Mouse (Mus musculus) adrenal gland, postnatal 36 days (tissue): ENCODE measurements around the gene Arid1b. TPM values are rescaled to one million over a fixed set of nuclear protein-coding genes. Genes with fewer than 3 reads are reported as not detected.

ENCODE experiments used
- DNase-seq, 2 experiments: peaks; one replicate each; pipeline ENCODE4 v3.0.0; 2021; ENCODE audit warnings: mixed read lengths in 1 of 2
- long read RNA-seq, 2 experiments: library from polyadenylated mRNA; stranded (forward); transcript quantifications; one replicate each; pipeline ENCODE4 v2.0.0; 2021; ENCODE audit warnings: borderline sequencing depth in 2 of 2
- total RNA-seq, 2 experiments: library from RNA; stranded (reverse); gene quantifications; 2 replicates each; pipeline ENCODE4 v1.2.3; 2021

Gene Arid1b
- 10 to 100 TPM; 58.6 to 65.2 TPM for total RNA-seq
- long read RNA-seq, experiment 1, partial matches to known transcripts, result 19 of 25 reads
- long read RNA-seq, experiment 1, other reads (novel, unspliced or antisense), result 6 of 25 reads
- long read RNA-seq, experiment 2, partial matches to known transcripts, result 4 of 7 reads
- long read RNA-seq, experiment 2, other reads (novel, unspliced or antisense), result 3 of 7 reads

DNA sequence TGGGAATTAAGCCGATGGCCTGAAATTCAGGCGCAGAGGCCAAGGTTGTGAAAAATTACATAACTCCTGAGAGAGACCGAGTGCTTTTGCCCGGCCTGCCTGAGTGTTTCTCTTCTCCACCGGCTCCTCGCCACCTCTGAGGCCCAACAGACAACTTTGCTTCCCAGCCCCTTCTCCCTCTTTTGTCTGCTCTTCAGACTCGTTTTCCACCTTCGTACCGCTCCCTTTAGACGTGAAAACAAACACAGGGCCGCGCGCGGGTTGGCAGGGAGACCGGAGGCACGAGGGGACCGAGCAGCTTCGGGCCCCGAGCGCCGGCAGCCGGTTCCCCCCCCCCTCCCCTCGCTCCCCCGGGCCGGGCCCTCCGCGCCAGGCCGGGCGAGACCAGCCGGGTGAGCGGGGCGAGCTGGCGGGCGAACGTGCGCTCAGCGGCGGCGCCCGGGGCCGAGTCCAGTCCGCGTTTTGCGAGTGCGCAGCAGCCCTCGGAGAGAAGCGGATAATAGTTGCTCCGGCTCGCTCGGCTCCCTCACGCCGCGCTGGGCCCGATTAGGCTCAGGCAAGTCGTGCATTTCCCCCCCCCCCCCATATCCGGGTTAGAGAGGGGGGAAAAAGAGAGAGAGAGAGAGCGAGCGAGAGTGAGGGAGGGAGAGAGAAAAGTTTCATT lies at the start of gene Arid1b:
Arid1b (plus strand) TSS at position 493 of the 664 bp plus-strand sequence.
- peak; percentile 80 to 87 for DNase-seq

DNA sequence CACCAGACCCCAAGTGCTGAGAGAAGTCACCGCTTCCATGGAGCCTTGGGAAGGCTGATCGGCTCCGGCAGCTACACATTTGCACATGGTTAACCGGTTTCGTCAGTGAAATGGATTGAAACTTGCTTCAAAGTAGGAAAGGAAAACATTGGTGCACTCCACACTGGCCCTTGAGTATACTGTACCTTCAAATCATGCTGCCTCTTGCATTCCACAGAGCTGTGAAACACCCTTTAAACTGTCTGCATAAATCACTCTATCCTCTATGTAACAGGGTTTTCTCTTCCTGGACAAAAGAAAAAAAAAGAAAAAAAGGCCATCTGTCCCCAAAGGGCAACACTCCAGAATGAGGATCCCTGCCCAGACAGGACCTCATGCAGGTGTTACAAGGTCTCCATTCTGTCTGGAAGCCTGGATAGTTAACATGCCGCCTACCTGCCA lies 48.8 kb upstream of the Arid1b start:
- DNase-seq, result no peak

DNA sequence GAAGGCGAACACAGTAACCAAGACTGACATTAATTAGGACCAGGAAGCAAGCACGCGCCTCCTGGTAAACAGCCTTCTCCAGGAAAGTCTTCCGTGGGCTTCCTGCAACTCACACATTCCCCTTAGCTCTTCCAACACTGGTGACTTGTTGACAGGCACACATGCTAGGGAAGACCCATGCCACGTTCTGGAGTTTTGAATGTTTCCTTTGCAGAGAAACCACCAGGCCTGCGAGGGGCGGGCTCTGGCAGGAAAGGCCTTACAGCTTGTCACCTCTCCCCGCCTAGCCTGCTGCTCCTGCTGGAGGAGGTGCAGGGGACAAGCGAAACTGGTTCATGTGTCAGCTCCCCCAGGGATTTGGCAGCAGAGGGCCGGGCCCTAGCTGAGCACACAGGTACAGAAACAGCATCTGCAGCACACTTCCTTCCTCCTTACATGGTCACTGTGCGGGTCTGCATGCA lies 48.2 kb upstream of the Arid1b start:
- peak; percentile 29 to 57 for DNase-seq

DNA sequence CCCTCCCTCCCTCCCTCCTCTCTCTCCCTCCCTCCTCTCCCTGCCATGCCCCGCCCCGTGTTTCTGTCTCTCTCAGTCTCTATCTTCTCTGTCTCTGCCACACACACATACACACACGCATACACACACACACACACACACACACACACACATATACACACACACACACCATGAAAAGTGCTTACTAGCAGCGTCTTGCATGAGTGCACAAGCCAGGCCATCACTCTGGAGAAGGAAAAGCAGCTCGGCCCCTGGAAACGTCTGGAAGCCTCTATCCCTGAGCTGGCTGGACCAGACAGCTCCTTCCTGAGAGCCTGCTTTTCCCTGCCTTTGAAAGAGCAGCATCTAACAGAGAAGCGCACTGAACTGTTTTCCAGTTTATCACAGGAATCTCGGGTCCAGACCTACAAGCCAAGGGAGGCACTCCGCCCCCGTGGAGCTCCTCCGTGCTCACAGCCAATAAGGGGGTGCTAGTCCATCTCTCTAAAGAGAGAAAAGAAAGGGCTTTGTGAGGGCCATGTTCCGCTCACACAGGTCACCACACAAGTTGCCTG lies 47.6 kb upstream of the Arid1b start:
- DNase-seq, result peak in 1 of 2 experiments; percentile 28

DNA sequence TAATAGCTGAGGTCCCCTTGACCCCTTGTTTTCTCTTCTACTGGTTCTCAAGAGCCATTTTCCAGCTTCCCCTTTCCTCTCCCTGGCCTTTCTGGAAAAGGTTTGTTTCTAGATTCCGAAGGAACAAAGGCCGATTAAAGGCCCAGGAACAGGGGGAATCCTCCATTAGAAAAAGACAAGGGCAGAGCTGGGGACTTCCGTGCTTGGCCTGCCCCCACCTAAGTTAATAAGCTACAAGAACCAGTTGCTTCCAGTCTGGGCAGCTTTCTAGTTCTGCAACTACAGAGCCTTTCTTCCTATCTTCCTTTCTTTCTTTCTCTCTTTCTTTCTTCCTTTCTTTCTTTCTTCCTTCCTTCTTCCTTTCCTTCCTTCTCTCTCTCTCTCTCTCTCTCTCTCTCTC lies 47.1 kb upstream of the Arid1b start:
- DNase-seq, result no peak

DNA sequence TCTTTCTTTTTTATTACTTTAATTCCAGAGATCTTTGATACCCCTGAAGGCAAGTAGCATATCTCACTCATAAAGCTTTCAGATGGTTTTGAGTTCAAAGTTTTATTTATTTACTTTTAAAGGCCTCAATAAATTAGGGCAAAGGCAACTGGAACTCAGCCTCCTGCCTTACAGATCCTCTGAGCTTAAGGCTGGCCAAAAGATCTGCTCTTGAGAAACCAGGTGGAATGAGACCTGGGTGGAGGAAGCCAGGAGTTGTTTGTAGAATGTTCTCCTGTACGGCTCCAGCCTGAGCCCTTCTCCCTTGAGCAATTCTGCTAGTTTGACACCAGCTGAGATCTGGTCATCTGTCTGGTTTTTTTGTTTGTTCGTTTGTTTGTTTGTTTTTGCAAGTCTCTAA lies 46.7 kb upstream of the Arid1b start:
- peak in 1 of 2 experiments; percentile 6 for DNase-seq

DNA sequence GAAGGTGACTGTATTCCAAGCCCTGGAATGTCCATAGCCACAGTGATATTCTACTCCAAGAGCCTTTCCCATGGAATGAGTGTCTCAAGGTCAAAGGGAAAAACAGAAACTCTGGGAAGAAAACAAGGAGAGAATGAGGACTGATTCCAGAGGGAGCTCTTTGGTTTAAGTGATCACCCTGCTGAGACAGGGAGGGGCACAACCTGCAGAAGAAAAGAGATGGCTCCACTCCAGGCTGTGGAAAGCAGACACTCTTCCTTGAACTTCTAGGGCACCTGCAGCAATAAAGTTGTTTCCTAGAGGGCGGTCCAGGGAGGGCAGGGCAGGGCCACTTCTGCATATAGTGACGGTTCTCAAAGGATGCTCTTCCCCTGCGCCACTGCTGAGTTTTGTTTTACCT lies 45.6 kb upstream of the Arid1b start:
- DNase-seq, result no peak

DNA sequence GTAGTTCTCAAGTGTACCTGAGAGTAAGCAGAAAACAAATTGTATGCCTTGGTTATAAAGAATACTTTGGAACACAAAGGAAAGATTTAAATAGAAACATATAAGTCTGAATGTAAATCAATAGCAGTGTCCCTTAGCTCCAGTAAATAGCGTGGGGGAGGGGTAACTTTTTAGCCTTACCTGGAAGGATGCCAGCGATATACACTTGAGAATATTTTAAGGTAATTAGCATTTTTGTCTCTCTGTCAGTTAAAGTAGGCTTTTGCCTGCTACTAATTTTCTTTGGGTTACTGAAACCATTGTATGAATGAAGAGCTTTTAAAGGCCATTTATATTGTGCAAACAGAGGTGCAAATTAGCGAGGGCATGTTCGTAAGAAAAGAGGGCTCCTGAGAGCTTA lies 39.7 kb upstream of the Arid1b start:
- DNase-seq, result no peak

DNA sequence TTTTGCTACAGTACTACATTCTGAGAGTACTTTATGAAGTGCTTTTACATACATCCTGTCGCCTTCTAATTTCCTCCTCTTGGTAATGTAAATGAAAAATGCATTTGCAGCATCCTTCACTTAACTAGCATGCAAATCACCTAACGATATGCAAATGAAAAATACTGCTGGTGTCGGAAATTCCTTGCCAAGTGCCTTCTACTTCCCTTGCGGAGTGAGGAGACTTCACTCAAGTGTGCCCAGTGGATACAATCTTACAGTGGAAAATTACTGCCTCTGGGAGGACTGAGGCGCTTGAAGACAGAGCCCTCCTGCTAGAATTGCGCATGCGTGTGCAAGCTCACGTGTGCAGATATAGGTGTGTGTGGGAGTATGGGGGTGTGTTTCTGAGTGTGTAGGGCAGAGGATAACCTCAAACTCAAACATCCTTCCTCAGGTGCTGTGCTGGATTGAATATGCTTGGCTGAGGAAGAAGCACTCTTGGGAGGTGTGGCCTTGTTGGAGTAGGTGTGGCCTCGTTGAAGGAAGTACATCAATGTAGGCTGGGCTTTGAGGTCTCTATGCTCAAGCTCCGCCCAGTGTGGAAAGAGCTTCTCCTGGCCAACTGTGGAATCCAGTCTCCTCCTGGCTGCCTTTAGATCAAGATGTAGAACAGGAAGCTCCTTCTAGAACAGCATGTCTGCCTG lies 29.8 kb upstream of the Arid1b start:
- DNase-seq, result no peak

DNA sequence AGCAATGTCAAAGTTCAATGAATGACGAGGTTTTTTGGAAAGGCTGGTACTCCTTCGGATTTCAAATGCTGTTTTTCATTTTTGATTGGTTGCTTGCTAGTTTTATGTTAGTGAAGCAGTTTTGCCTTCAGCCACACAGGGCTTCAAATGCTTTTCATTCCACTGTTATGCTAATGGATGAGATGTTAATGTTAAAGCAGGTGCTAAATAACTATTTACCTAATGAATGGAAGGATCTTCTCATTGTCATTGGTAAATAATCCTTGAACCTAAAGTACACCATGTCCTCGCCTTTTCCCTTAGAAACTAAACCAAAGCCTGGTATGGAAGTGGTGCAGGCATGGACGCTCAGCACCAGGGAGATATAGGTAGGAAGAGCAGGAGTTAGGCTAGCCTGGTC lies 26.9 kb upstream of the Arid1b start:
- DNase-seq, result no peak

DNA sequence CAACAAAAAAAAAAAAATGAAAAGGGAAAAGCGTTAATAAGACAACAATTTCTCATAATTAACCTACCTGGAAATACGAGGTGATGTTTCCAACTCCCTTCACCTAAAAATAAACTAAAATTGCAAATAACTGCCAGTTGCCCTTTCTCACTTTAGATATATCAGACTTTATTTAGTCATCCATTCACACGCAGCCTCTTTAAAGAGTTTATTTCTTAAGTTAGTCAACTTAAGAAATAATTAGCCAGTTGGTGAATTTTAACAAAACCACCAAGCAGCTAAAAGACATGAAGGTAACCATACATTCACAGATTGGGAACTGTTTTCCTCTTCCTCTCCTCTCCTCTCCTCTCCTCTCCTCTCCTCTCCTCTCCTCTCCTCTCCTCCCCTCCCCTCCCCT lies 26.1 kb upstream of the Arid1b start:
- no peak for DNase-seq

DNA sequence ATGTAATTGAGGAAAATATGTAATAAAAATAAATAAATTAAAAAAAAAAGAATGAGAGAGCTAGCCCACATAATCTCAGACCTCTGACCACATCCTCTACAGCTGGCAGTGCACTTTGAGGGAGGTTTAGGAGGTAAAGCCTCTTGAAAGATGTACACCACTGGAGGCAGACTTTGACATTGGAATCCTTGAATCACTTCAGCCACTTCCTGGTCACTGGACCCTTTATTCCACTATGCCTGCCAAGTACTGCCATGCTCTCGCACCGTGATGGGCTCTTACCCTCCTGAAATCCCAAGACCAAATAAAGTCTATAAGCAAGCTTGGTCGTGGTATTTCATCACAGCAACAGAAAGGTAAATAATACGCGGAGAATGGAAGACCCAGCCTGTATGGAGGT lies 25.3 kb upstream of the Arid1b start:
- no peak for DNase-seq

DNA sequence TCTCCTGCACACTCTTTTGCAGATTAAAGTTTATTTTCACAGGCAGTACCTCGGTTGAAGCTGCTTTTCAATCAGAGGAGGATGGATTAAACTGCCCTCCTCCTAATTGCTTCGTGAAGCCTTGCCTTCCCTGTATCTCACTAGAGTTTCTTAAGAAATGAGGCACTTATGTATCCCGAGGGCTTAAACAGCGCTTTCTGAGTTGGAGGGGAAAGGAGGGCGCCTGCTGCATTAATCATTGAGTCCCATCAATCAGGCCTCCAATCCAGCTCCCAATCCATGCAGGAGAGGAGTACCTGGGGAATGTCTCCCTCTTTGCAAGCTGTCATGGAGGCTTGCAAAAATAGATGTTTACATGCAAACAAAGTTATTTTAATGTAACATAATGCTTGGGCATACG lies 21.9 kb upstream of the Arid1b start:
- no peak for DNase-seq

DNA sequence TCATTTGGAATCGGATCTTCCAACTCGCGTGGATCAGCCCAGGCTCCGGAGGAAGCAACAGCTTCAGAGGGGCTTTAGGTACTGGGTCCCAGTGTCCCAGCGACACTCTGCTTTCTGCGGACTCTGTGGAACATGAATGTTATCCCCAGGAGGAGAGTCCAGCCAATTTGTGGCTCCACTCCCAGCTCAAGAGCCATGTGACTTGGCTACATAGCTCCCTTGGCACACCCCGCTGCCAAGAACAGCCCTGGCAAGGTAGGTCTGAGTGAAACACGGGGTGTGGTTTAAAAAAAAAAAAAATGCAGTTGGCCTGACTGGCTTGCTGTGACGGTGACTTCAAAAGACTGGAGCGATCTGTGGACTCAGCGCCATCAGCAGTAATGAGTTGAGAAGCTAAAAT lies 19.4 kb upstream of the Arid1b start:
- peak; percentile 84 to 87 for DNase-seq

DNA sequence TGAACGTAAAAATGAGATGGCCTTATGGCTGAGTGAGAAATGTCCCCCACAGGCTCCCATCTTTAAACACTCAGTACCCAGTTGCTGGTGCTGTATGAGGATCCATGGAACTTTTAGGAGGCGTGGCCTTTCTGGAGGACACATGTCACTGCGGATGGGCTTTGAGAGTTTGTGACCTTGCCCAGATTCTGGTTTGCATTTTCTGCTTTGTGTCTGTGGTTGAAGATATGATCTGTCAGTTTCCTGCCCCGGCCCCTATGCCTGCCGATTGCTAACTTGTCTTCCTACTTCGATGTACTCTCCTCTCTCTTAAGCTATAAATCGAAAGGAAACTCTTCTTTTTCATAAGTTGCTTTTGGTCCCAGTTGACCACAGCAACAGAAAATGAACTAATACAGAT lies 14.0 kb upstream of the Arid1b start:
- peak in 1 of 2 experiments; percentile 8 for DNase-seq

DNA sequence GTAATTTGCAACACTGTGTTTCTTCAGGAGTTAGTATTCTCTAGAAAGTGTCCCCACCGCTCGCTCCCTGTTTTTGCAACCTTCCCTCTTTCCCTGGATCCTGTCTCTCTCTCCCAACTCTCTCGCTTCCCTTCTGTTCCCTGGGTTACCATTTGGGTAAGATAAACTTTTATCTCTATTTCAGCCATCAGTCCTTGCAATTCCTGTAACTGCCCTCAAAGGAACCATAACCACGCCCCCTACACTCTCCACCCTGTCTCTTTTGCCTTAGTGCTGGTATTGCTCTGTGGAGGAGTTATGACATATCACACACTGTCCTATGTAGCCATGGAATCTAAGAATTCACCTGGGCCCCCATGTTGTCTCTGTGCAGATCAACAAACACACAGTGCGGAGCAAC lies 11.3 kb upstream of the Arid1b start:
- DNase-seq, result peak in 1 of 2 experiments; percentile 47

DNA sequence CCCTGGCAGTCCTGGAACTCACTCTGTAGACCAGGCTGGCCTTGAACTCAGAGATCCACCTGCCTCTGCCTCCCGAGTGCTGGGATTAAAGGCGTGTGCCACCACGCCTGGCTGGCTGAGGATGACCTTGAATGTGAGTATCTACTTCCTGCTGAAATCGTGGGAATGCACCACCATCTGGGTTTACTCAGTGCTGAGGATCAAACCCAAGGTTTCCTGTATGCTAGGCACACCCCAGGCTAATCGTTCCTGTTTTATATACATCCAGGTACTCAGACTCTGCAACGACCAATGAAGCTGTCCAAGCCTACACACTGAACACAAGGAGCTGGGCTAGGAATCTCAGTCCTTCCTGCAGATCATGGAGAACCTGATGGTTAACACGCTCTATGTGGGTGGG lies 9.4 kb upstream of the Arid1b start:
- DNase-seq, result no peak

DNA sequence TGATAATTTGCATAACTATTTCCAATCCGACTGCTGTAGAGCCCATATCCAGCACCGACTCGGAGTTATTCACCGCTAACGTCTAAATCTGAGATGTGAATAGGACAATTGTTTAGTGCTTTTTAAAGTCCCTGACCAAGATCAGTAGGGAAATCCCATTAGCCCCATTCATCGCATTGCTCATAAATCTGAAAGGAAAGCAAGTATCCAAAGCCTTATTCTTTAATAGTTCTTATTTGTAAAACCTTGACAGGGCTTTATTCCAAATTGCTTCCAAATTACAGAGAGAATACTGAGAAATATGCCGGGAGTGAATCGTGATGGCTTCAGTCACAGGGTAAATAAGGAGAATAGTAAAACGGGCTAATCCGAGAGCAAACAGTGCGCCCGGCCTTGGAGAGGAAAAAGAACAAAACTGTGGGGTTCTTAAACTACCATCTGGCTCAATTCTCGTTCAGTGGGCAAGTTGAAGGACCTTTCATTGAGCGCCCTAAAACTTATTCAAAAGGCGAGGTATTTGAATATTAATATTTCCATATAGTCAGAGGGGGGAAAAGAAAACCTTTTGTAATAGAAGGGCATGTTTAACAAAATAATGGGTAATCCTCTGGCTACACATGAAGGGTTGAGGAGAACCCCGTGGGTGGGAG lies 3.1 kb upstream of the Arid1b start:
- DNase-seq, result no peak

DNA sequence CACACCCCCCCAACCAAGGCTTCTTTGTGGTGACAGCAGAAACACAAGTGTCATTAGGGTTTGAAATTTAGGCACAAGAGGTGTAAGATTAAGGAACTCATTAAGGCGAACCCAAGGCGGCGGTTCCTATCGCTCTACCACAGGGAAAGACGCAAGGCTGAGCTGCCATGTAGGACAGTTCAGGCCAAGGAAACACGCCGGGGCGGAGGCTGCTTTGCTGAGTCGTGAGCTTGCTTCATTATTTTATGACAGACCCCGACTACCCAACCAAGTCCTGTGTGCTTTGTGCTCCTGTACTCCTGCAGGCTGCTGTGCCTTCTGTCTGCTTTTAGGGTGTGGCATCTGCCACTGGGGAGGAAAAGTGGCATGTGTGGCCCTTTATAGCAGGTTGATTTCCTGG lies 2.5 kb upstream of the Arid1b start:
- no peak for DNase-seq

DNA sequence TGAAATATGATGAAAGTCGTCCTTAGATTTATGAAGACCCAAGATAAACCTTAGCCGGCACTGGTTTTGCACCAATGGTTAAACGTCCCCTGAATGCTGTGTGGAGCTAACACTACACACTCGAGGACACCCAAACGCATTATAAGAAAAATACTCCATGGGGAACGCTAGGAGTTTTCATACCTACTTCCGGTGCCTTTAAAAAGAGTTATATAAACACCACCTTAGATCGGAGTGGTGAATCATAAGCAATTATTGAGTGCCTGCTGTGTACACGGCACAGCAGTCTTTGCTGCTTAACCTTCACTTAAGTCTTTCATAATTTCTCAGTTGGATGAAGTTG lies 664 bp upstream of the Arid1b start:
- DNase-seq, result no peak

DNA sequence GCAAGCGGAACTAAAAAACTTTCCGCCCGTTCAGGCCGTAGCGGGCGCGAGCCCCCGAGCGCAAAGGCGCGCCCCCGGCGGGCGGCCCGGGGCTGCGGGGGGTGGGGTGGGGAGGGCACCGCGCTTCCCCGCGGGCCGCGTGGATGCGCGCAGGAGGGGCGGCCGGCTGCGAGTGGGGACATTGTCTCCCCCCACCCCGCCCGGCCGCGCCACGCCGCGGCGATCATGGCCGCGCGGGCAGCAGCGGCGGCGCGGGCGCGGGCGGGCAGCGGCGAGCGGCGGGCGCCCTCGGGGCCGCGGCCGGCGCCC lies 326 bp downstream of the Arid1b start:
- peak in 1 of 2 experiments; percentile 75 for DNase-seq

DNA sequence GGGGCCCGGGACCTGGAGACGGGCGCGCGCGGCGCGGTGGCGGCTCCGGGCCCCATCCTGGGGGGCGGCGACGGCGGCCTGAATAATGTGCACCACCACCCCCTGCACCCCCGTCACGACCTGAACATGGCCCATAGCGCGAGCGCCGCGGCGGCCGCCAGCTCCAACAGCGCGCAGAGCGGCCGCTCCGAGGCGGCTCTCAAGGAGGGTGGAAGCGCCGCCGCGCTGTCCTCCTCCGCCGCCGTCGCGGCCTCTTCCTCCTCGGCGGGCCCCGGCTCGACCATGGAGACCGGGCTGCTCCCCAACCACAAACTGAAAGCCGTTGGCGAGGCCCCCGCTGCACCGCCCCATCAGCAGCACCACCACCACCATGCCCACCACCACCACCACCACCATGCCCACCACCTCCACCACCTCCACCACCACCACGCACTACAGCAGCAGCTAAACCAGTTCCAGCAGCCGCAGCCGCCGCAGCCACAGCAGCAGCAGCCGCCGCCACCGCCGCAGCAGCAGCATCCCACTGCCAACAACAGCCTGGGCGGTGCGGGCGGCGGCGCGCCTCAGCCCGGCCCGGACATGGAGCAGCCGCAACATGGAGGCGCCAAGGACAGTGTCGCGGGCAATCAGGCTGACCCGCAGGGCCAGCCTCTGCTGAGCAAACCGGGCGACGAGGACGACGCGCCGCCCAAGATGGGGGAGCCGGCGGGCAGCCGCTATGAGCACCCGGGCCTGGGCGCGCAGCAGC lies 855 bp downstream of the Arid1b start:
- DNase-seq, result peak; percentile 73 to 83
